Mouse (Mus musculus) thymus, postnatal 14 days (tissue): ENCODE results near the gene Ovgp1.
"Not testable (repeated sequence)": the region's sequence is repeated elsewhere in the genome, so short reads cannot be mapped to it uniquely, and the experiment has no call there.

Source experiments
- DNase-seq: peaks from one replicate; pipeline ENCODE4 v3.0.0; 2021

Ovgp1 gene

GRCm38 (mm10) chr3:105973411-105973810 is at the start of gene Ovgp1:
Gene Ovgp1 (plus strand): TSS chr3:105973711.
- no peak for DNase-seq

GRCm38 (mm10) chr3:105924616-105925015 is 48.9 kb upstream of the Ovgp1 start:
- DNase-seq, result no peak

- DNase-seq, result no peak
Observed at GRCm38 (mm10) chr3:105927561-105928194, 45.8 kb upstream of the Ovgp1 start.

GRCm38 (mm10) chr3:105928195-105928569 is 45.3 kb upstream of the Ovgp1 start:
- DNase-seq, result no peak

GRCm38 (mm10) chr3:105928781-105929180 is 44.7 kb upstream of the Ovgp1 start:
- no peak for DNase-seq

GRCm38 (mm10) chr3:105929821-105930220 is 43.7 kb upstream of the Ovgp1 start:
- DNase-seq, result peak; percentile 30

GRCm38 (mm10) chr3:105931095-105931494 is 42.4 kb upstream of the Ovgp1 start:
- DNase-seq, result no peak

- DNase-seq, result no peak
Observed at GRCm38 (mm10) chr3:105932240-105933071, 41.1 kb upstream of the Ovgp1 start, which contains the start of gene I830077J02Rik. Gene I830077J02Rik (minus strand): TSS chr3:105932664.

- DNase-seq, result no peak
Observed at GRCm38 (mm10) chr3:105933926-105934325, 39.6 kb upstream of the Ovgp1 start.

GRCm38 (mm10) chr3:105935033-105935432 is 38.5 kb upstream of the Ovgp1 start:
- no peak for DNase-seq

GRCm38 (mm10) chr3:105936111-105936510 is 37.4 kb upstream of the Ovgp1 start:
- no peak for DNase-seq

- no peak for DNase-seq
Observed at GRCm38 (mm10) chr3:105951348-105951747, 22.2 kb upstream of the Ovgp1 start.

GRCm38 (mm10) chr3:105957235-105957634 is 16.3 kb upstream of the Ovgp1 start:
- DNase-seq, result no peak

GRCm38 (mm10) chr3:105958204-105958603 is 15.3 kb upstream of the Ovgp1 start:
- no peak for DNase-seq

- DNase-seq, result peak; percentile 95
Observed at GRCm38 (mm10) chr3:105958974-105959580, 14.4 kb upstream of the Ovgp1 start, which contains the start of gene Wdr77. Gene Wdr77 (plus strand): TSS chr3:105959369.

- no peak for DNase-seq
Observed at GRCm38 (mm10) chr3:105959585-105959984, 13.9 kb upstream of the Ovgp1 start.

GRCm38 (mm10) chr3:105959999-105960398 is 13.5 kb upstream of the Ovgp1 start, which contains the start of gene Atp5f1:
Gene Atp5f1 (minus strand): TSS chr3:105960099.
- DNase-seq, result no peak

GRCm38 (mm10) chr3:105960700-105961099 is 12.8 kb upstream of the Ovgp1 start:
- peak; percentile 14 for DNase-seq

GRCm38 (mm10) chr3:105971831-105972446 is 1.6 kb upstream of the Ovgp1 start:
- no peak for DNase-seq

GRCm38 (mm10) chr3:105974174-105974573 is 663 bp downstream of the Ovgp1 start:
- no peak for DNase-seq

GRCm38 (mm10) chr3:105989611-105990010 is 16.1 kb downstream of the Ovgp1 start:
- DNase-seq, result not testable (repeated sequence)

GRCm38 (mm10) chr3:105991653-105992283 is 18.3 kb downstream of the Ovgp1 start:
- DNase-seq, result peak; percentile 58

GRCm38 (mm10) chr3:105994730-105995129 is 21.2 kb downstream of the Ovgp1 start:
- no peak for DNase-seq
